ENCODE assay signal across 11 mouse cellular contexts in genomic region chr4:57611303-57612077, GRCm38 (mm10). TPM values are rescaled to one million over a fixed set of nuclear protein-coding genes. Genes with fewer than 3 reads are reported as not detected.
DNase-seq lines count a peak whose midpoint lies in the region; ATAC-seq and TF ChIP-seq lines count a peak whose summit lies in the region.
"Had no signal": no experiment of that assay in that cellular context is flagged by ENCODE, and none has a peak within 500 bp of the region (broad histone marks: within the 10 kb centered on the region; RNA-seq: fewer than 3 reads in every experiment).

No protein-coding gene starts in this region.

- intact Hi-C loops in heart, postnatal 36 days (cut with DNase I) = no loop called here

- no peak for TF ChIP-seq CTCF in brain, embryonic 14.5 days (IDR thresholded peaks at IDR 0.05; ENCODE audit: borderline replicate concordance, extremely low read depth, insufficient read depth, insufficient read length)

- peak; percentile 42 to 45 for DNase-seq in heart, adult 18-20 months
- no peak for DNase-seq in heart, postnatal 36 days
- DNase-seq in brain, embryonic 14.5 days (ENCODE audit: low read depth) = peak; percentile 13
- DNase-seq in limb, embryonic 14.5 days (ENCODE audit: low spot score) = peak; percentile 76
- no peak for DNase-seq in cerebellum, adult 11 months
- no peak for DNase-seq in B cell, adult 2 months
- no peak for DNase-seq in right cerebral cortex, postnatal 25 days
- DNase-seq: adrenal gland, adult 2 months; spleen, adult 18-20 months had no signal

- H3K9ac ChIP-seq in heart, embryonic 15.5 days = no peak overlapping the region; the same call in 1 of the 2 replicates
- H3K9ac ChIP-seq in limb, embryonic 14.5 days (ENCODE audit: low read depth, low read length, severe bottlenecking) = 0 out of 2 replicates have a peak overlapping the region, but pooled peaks have one; percentile 21

- WGBS in heart, embryonic 15.5 days = 44% methylated on average over 17 of the region's 17 CpGs
- 10% methylated on average over 17 of the region's 17 CpGs for WGBS in limb, embryonic 14.5 days

- ATAC-seq in heart, embryonic 15.5 days (replicated peaks; ENCODE audit: insufficient number of reproducible peaks, insufficient read depth, low FRiP score, low read depth) = no peak
- peak; percentile 81 for ATAC-seq in limb, embryonic 14.5 days (ENCODE audit: low FRiP score, low read depth)
- ATAC-seq: CD4-positive, CD25-positive, alpha-beta regulatory T cell, adult 4 months had no signal

- TF ChIP-seq POLR2A in brain, embryonic 14.5 days (IDR thresholded peaks at IDR 0.05; ENCODE audit: borderline replicate concordance, extremely low read depth, insufficient read depth, insufficient read length, poor library complexity, severe bottlenecking) = no peak
- no peak for TF ChIP-seq POLR2A in limb, embryonic 14.5 days (IDR thresholded peaks at IDR 0.05; ENCODE audit: borderline replicate concordance, extremely low read depth, insufficient read depth, insufficient read length)

- H3K36me3 ChIP-seq in heart, embryonic 15.5 days = no peaks in the 10 kb centered on the region
- H3K36me3 ChIP-seq in limb, embryonic 14.5 days (ENCODE audit: control insufficient read depth, insufficient read depth, low read length) = no peaks in the 10 kb centered on the region

- 0 out of 2 replicates have a peak, but pooled peaks cover 2% of the 10 kb centered on the region for H3K27me3 ChIP-seq in heart, embryonic 15.5 days
- no peaks in the 10 kb centered on the region for H3K27me3 ChIP-seq in limb, embryonic 14.5 days (ENCODE audit: control insufficient read depth, insufficient read depth, low read length)

- H3K4me2 ChIP-seq in heart, embryonic 15.5 days = peak overlapping the region; percentile 21; the same call in 1 of the 2 replicates
- H3K4me2 ChIP-seq in limb, embryonic 14.5 days (replicated peaks; ENCODE audit: low read depth, low read length, severe bottlenecking) = peak overlapping the region; percentile 31

- peaks cover 53% of the 10 kb centered on the region for H3K4me1 ChIP-seq in heart, embryonic 15.5 days (replicated peaks)
- peaks cover 34% of the 10 kb centered on the region for H3K4me1 ChIP-seq in limb, embryonic 14.5 days (ENCODE audit: control insufficient read depth, insufficient read depth, low read length)

- H3K4me3 ChIP-seq in heart, embryonic 15.5 days = no peak overlapping the region
- peak overlapping the region; percentile 9; the same call in 1 of the 2 replicates for H3K4me3 ChIP-seq in limb, embryonic 14.5 days (replicated peaks; ENCODE audit: low read length)

- no peaks in the 10 kb centered on the region for H3K9me3 ChIP-seq in heart, embryonic 15.5 days (replicated peaks)
- H3K9me3 ChIP-seq in limb, embryonic 14.5 days (ENCODE audit: control insufficient read depth, low read length) = no peaks in the 10 kb centered on the region

- H3K27ac ChIP-seq in heart, embryonic 15.5 days = peak overlapping the region; percentile 64
- peak overlapping the region; percentile 61 for H3K27ac ChIP-seq in limb, embryonic 14.5 days (replicated peaks; ENCODE audit: low read depth, low read length)

RNA-seq across cellular contexts. Expression of gene Pakap, which starts 43.5 kb away (rescaled TPM):
- total RNA-seq in heart, adult 18-20 months (2021) = 10 to 100 TPM; 35.7 to 40.6 TPM
- 10 to 100 TPM; 33.1 to 33.7 TPM for total RNA-seq in heart, postnatal 36 days (2021)
- polyA plus RNA-seq in brain, embryonic 14.5 days (2012; rRNA removed) = 0.58 and 1.9 TPM in 2 replicates
- polyA plus RNA-seq in heart, embryonic 15.5 days (2015; fragmentation: Nextera tagmentation; extraction: Ambion mirVana) = 57.1 and 57.8 TPM in 2 replicates
- polyA plus RNA-seq in limb, embryonic 14.5 days (2012; rRNA removed) = 3.1 and 6.4 TPM in 2 replicates
- polyA plus RNA-seq in limb, embryonic 14.5 days (2014; fragmentation: Nextera tagmentation; extraction: Ambion mirVana) = 26.9 and 29.6 TPM in 2 replicates

Comparison
In these comparisons a context has a peak if more than half of its experiments do, and no peak if none do; other contexts are left out.
1. DNase-seq: peak in heart, adult 18-20 months (2 of 2), brain, embryonic 14.5 days (single experiment) and limb, embryonic 14.5 days (single experiment); none in heart, postnatal 36 days (0 of 2), cerebellum, adult 11 months (single experiment), B cell, adult 2 months (0 of 2) and right cerebral cortex, postnatal 25 days (single experiment).